Mouse (Mus musculus) CD4-positive helper T cell, adult 2 months (primary cell): ENCODE data around the gene Wdr24.

ENCODE experiments used
- DNase-seq: peaks from one replicate; pipeline ENCODE4 v3.0.0-alpha.2; 2012; ENCODE audit warnings: low read depth, missing footprints, low spot score

Wdr24 gene

DNA sequence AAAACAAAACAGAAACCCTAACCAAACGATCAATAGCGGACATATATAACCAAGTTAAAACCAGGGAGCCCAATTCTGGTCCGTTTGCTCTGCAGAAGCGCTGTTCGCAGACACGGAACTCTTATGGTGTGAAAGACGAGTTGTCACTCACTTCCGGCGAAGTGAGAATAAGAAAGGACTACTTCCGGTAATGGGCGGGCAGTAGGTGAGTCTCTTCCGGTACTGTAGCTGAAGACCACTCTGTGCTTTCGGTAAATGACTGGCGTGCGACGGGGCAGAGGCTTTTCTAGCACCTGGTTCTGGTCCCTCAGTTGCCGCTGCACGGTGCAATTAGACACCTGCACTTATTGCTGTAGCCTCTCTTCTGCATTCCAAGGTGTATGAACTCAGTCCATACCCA lies at the start of gene Wdr24:
Gene Wdr24, plus strand, starts transcription at position 176 of the 400 bp plus-strand sequence.
- peak; percentile 90 for DNase-seq

DNA sequence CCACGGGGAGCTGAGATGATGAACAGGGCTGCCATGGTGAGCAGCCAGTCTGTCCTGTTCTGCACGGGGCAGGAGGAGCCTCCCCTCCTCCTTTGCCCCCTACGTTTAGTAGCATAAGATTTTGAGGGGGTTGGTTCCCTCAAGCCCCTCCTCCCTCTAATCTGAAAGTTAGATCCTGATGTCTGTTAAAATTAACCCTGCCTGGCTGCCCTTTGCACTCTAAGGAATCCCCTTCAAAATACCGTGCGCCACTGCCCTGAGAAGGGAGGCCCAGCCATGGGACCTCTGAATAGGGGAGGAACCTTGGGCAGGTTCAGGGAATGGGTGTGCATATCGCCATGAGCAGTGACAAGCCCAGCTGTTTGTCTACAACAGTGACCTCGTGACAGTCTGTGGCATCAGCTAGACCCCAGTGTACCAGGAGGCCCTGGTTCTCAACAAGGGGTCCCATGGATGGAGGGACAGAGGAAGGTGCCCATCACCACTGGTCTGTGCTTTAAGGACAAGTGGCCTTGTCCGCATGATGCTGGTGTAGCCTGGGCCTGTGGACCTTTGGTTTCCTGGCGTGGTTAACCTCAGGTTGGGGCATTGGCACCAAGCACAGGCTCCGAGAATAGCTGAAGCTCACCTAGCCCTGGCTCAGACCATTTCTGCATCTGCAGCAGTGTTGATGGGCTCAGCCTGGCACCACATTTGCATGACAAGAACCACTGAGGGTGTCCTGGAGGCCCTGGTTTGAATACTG lies 47.9 kb upstream of the Wdr24 start:
- DNase-seq = no peak

DNA sequence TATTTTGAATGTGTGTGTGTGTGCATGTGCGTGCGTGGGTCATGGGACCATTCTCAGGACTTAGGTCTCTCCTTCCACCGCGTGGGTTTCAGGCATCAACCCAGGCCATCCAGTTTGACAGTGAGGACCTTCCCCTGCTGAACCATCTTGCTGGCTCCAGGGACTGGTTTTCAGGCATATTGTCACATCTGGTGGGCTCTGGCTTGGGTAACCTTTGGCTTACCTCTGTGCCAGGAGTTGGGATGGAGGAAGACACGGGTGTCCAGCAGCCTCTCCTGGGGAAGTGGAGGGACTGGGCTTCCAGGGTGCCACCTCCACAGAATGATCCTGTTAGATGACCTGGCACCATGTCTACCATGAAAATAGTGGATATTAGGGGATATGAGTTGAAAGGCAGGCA lies 45.5 kb upstream of the Wdr24 start:
- DNase-seq = no peak

DNA sequence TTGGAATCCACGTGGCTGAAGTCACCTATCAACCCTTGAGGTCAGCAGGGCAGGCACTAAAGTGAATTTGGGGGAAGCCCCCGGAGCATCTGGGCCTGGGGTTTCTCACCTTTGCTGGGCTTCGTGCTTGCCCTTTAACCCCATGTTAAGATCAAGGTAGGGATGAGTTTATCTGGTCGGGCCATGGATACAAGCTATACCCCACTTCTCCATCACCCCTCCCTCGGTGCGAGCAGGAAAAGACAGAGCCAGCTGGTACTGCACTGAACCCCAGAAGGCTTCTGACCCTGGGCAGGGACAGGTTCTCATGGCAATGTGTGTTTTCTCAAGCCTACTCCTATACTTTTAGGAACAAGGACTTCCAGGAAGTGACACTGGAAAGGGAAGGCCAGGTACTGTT lies 42.1 kb upstream of the Wdr24 start:
- no peak for DNase-seq

DNA sequence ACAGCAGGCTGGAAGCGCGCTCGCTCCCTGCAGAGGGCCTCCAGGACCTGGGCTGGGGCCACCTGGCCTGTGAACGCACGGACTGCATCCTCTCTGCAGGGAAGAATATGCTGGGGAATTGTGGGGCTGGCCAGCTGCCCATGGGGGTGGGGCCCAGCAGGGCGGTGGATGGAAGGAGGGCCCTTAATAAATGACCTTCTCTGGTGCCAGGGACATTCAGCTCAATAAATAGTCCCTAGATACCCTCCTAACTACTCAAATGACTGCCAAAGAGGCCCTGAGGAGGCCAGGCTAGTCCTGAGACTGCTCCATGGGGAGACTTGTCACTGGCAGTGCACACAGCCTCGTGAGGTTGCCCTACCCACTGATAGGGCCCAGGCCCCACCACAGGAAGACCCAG lies 40.3 kb upstream of the Wdr24 start:
- DNase-seq = no peak

DNA sequence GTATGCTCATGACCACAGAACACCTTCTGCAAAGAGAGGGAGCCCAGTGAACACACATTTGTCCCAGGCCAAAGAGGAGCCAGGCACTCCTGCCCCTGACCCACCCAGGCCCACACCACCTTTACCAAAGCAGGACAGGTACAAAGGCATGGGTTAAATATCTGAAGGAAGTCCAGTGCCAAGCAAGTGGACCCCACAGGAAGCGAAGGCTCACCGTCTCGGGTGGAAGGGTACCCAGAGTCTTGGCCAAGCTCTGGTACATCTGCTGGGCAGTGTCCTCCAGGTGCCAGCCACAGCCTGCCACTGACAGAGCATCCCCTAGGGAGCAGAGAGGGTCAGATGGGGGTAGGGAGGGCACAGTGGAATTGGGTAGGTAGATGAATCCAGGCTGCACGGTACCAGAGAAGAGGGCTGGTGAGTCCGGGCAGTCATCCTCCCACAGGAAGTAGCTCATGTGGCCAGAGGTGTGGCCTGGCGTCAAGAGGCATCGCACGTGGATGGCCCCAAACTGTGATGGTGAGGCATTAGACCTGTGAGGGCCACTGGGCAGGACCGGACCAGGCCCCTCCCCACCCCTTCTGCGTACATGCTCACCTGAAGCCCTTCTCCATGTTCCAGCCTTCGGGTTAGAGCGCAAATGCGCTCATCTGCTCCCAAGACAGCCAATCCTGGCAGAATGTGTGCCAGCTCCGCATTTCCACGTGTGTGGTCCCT lies 39.4 kb upstream of the Wdr24 start:
- DNase-seq = no peak

DNA sequence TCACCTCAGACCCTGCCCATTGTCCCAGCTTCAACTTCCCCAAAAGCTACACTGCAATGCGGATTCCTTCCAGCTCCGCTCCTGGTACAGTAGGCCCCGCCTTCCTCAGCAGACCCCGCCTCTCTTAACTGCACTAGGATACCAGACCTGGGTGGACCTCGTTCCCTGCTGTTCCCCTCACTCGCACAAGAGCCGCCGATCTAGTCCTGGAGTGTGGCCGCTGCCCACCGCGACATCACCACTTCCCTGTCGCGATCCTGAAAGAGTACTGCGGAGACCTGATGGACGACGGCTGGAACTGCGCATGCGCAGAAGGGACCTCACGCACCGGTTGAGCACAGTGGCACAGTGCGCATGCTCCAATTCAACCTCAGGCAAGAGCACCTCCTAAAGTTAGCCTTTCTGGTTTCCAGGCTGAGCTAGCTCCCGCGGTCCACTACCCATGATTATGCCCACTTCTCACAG lies 38.1 kb upstream of the Wdr24 start, which contains the start of gene Haghl:
Gene Haghl, minus strand, starts transcription at position 393 of the 465 bp plus-strand sequence.
- DNase-seq = peak; percentile 94

DNA sequence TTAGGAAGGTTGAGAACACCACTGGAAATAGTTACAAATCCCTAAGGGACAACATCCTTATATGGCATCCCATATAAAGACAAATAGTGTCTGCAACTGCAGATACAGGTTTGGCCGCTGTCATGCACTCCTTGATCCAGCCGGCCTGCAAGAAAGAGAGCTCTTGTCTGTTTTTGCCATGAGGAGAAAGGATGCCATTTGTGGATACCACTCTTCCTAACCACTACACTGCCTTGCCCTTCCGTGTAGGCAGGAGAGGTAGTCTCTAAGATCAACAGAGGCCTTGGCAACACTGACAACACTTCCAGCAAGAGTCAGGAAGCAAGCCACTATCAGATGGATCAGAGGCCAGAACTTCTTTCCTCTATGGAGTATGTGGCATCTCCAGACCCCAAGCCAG lies 37.1 kb upstream of the Wdr24 start, which contains the start of gene Ccdc78:
Gene Ccdc78, plus strand, starts transcription at position 301 of the 400 bp plus-strand sequence.
- no peak for DNase-seq

DNA sequence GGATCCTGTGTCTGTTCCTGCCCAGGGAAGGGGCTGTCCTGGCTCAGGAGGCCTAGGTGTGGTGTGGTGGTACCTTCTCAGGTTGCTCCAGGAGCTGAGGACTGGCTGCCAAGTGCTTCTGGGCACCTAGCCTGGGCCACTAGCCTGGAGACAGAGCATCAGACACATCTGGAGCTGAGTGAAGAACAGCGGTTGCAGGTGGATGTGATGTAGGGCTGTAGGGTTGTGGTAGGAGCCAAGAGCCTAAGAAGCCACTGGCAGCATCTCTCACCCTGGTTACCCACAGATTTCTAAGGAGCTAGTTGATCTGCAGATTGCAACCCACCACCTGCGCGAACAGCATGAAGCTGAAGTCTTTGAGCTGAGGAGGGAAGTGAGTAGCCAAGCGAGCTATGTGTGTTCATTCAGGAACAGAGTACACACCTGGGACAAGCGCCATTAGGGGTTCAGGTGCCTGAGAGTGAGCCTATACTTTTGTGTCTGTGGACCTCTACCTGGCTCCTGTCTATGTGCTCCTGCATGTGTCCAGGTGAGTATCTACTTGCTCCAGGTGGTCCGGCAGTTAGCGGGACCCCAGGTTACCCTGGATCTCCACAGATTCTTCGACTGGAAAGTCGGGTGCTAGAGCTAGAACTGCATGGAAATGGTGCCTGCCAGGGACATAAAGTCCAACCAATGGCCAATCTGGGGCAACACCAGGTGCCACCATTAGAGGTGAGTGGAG lies 36.5 kb upstream of the Wdr24 start:
- DNase-seq = no peak

DNA sequence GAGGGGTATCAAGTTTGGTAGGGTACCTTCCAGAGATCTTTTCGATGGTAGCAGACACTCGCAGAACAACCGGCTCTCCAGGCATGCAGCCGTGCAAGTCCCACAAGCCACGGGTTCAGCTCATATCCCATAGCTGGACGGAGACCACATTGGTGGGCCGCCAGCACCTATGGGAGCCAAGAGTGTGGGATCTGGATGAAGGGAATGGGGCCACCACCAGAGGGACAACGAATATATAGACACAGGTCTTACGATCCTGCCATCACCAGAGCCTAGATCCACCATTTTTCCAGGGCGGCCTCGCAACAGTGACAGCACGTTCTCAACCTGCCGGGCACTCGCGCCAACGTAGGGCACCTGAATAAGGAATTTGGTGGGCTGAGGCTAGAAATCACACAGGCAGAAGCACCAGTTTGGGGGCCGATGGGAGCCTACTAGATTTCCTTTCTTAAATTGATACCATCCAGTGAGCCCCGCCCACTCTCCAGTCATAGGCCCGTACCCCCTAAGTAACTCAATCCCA lies 32.0 kb upstream of the Wdr24 start:
- no peak for DNase-seq

DNA sequence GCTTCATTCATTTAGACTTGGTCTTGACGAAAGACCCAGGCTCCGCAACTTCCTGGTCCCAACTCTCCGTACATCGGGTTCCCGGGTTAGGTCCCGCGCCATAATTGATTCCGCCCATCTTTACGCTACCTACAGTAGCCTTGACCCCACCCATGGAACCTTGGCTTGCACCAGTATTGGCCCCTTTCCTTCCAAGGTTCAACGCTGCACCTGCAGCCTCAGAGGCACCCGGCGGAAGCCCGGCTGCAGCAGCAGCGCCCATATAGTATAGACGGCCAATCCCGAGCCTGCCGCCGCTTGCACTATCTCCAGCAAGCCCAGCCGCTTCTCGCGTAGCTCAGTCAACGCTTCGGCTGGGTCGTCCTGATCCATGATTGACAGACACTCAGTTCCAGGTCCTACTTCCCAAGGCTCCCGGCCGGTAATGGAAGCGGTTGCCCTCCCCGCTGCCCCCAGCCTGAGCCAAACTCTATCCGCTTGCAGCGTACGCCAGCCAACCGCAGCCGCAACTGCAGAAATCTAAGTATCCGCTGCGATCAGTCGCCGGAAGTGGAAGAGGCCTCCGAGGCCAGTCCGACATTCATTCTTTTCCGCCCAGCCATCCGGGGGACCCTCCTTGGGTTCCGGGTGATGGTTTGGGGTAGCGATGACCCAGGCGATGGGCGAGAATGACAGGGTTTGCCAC lies 31.4 kb upstream of the Wdr24 start:
- DNase-seq = peak; percentile 90

DNA sequence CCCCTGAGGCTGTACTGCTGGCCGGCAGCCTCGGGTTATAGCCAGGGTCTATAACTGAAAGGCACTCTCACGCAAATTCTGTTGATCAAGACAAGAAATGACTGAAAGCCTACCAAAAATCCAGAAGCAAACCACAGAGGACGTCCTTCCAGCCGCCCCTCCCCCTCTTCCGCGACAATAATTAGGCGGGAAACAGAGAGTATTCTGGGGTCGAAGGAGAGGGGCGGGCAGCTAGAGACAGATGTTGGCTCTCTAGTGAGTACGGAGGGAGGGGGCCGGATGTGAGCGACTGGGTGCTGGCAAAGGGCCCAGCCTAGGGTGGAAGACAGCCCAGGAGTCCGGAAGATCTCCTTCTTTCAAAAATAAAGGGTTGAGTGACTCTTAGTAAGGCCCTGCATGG lies 30.8 kb upstream of the Wdr24 start, which contains the start of gene Fam173a:
Gene Fam173a, minus strand, starts transcription at position 287 of the 400 bp plus-strand sequence.
- peak; percentile 88 for DNase-seq

DNA sequence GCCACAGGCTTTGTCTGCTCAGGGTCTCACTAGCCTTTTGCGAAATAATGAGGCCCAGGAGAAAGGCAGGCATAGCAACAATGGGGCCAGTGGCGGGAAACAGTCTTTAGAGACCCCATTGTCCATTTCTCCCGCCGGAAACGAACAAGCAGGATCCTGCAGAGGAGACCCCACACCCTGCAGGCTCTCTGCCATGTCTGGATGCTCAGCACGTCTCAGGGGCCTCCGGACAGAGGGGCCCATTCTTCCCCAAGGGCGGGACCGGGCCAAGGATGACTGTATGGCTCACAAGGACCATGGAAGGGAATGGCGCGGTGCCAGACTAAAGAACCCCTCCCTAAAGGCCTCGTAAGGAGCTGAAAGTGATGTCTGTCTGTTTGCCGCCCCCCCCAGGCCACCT lies 29.2 kb upstream of the Wdr24 start:
- no peak for DNase-seq

DNA sequence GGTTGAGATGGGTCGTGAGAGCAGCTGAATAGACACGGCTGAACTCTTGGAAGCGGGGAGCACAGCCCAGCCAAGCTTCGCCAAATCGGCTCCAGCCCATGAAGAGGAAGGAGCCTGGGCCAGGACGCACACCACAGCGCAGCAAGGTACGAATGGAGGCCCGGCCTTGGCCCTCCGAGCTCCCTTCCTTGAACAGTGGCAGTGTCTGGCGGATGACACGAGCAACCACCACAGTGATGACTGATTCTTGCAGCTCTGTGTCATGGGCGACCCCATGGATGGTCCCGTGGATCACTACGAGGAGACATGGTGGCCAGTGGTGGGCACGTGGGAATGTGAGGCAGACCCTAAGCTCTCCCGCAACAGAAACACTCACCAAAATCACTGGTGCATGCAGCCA lies 28.4 kb upstream of the Wdr24 start:
- DNase-seq = no peak

DNA sequence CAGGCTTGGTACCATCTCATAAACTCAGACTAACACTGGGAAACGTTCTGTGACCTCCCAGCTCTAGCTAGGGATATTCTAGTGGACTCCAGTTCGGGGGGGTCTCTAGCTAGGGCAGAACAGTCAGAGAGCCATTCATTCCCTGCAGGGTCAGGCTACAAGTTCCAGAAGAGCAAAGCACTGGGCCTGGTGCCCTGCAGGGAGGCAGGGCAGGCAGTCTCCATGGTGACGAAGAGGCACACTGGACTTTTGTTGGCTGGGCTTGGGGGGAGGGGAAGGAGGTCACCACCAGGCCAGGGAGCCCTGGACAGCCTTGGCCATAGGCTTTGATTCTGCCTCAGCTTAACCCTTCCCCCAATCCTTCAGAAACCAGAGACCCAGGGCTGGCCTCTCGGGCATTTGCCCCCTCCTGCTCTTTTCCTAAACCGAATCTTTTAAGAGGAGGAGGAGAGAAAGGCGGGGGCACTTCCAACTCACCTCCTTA lies 27.8 kb upstream of the Wdr24 start, which contains the start of gene AC134908.4:
Gene AC134908.4, minus strand, starts transcription at position 51 of the 484 bp plus-strand sequence.
- DNase-seq = no peak

DNA sequence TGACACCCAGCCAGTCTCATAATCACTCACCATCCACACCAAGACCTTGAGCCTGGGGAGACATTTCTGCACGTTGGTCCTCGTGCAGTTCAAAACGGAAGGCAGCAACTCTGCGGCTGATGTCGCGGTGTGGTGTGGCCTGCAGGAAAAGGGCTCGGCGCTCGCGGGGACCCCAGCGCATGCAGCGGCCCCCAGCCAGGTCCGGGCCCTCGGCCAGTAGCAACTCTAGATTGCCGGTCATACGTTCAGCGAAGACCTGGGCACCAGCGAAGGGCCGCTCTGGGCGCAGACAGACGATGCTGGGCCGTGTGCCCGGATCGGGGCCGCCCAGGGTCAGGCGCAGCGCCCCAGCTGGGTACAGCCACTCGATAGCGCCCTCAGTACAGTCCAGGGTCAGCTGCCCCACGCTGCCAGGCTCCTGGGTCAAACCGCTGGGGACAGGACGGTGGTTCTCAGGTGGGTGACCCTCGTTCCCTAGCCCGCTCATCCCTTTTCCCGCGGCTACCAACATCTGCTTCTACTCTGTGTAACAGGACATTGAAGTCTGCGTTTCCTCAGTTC lies 27.1 kb upstream of the Wdr24 start:
- DNase-seq = no peak

DNA sequence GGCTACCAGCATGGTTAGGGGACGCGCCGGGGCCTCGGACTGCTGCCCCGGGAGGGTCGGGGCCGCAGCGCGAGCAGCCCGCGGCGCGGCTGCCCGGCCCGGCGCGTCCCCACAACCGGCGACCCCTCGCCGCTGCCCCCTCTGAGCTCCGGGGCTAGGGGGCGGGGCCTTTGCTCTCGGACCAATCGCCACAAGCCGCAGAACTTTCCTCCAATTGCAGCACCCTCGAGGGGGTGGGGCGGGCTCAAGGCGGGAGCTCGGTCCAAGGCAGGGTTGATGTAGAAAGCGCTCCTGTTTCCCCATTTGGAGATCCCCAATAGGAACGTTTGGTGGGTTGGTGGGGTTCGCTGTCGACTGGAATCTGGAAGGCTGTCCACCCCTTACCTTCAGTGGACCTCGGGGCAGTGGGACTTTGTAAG lies 26.5 kb upstream of the Wdr24 start, which contains the start of gene Metrn:
Gene Metrn, minus strand, starts transcription at position 186 of the 419 bp plus-strand sequence.
- peak; percentile 84 for DNase-seq

DNA sequence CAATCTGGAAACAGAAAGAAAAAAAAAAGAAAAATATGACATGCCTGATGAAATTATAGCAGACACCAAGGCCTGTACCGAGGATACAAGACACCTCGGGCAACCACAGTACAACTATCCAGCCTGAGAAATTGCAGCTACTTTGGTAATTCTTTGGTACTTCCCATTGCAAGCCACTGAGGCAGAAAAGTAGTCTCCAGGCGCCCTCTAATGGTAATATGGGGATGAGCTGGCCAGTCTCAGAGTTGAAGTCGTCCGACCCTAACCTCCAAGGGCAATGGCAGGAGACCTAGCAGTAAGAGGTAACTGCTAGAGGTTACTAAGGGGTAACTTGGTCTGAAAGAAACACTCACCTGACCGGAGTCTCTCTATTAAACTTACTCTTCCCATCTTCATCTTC lies 22.4 kb upstream of the Wdr24 start:
- peak; percentile 82 for DNase-seq

DNA sequence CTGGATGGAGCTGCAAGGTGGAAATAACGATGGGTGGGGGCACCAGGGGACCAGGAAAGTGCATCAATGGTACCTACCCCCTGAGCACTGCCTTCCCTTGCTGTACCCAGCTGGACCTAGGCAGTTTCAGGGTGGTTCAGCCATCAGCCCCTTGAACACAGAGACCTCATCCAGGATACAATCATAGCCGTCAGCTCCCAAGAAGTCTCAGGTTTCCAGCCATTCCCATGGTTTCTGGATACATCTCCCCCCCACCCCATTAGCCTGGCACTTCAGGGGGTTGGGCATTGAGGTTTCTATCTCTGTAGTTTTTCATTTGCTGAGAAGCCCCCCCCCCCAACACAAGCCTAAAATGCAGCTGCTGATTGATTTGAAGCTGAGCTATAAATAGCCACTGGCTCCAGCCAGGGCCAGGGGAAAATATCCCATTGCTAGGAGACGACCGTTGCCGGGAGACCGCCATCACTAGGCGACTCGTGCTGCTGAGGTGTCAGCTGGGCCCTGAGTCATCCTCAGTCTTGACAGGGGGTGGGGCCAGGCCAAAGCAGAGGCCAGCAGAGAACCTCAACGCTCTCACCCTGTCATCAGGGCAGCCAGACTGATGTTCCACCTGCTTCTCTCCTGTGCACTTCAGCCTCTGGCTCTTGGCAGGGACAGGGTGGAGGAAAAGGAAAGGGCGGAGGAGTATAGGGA lies 20.5 kb upstream of the Wdr24 start:
- DNase-seq = no peak

DNA sequence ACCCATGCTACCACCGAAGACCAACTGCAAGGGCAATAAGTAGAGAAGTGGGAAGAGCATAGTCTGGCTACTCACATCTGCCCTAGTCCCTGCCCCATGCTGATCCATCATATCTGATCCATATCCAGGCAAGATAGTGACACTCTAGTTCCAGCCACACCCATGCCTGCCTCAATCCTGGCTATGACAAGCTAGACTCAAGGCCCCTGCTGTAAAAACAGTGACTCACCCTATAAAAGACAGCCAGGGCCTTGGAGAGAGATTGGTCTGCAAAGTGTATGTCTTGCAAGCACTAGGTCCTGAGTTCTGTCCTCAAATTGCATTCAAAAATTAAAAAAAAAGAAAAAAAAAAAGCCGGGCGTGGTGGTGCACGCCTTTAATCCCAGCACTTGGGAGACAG lies 16.9 kb upstream of the Wdr24 start:
- DNase-seq = no peak
